Mouse (Mus musculus) stomach, postnatal 0 days (tissue): Measurements from ENCODE around the gene Rab42. TPM values are rescaled to one million over a fixed set of nuclear protein-coding genes. Genes with fewer than 3 reads are reported as not detected.
A peak's percentile ranks its signal among the peaks of the same experiment; 100 is the strongest.

Experiments
- ATAC-seq: fragments of 200-750 bp; cut with Nextera tagmentation; 2 replicates; pipeline ENCODE4 v1.8.0; 2017; ENCODE audit not compliant: low FRiP score, low TSS enrichment
- DNase-seq: peaks from one replicate; pipeline ENCODE4 v3.0.0-alpha.2; 2016; ENCODE audit warnings: low spot score
- H3K27ac ChIP-seq: fragments of 300-500 bp; sonication (generic); replicated peaks from 2 replicates; pipeline ENCODE4 v1.5.1; 2014; ENCODE audit warnings: mild to moderate bottlenecking, control low read depth
- H3K27me3 ChIP-seq: fragments of 300-500 bp; sonication (generic); 2 replicates; pipeline ENCODE4 v1.6.1; 2014; ENCODE audit warnings: low read length; ENCODE audit not compliant: control insufficient read depth, insufficient read depth
- H3K36me3 ChIP-seq: fragments of 300-500 bp; sonication (generic); 2 replicates; pipeline ENCODE4 v1.6.1; 2014; ENCODE audit warnings: low read length, mixed read lengths; ENCODE audit not compliant: control insufficient read depth, insufficient read depth
- H3K4me1 ChIP-seq: fragments of 300-500 bp; sonication (generic); replicated peaks from 2 replicates; pipeline ENCODE4 v1.6.1; 2014; ENCODE audit warnings: antibody characterized with exemption; ENCODE audit not compliant: control insufficient read depth, insufficient read depth
- H3K4me2 ChIP-seq: fragments of 300-500 bp; sonication (generic); replicated peaks from 2 replicates; pipeline ENCODE4 v1.6.1; 2014; ENCODE audit warnings: low read depth, mild to moderate bottlenecking, control low read depth, moderate library complexity
- H3K4me3 ChIP-seq: fragments of 300-500 bp; sonication (generic); 2 replicates; pipeline ENCODE4 v1.5.1; 2014; ENCODE audit warnings: low read depth, low read length, control low read depth
- H3K9ac ChIP-seq: fragments of 300-500 bp; sonication (generic); 2 replicates; pipeline ENCODE4 v1.6.1; 2014; ENCODE audit warnings: mild to moderate bottlenecking, low read length, control low read depth, mixed read lengths
- H3K9me3 ChIP-seq: fragments of 300-500 bp; sonication (generic); 2 replicates; pipeline ENCODE4 v1.6.1; 2016; ENCODE audit warnings: low read length; ENCODE audit not compliant: control insufficient read depth
- CTCF ChIP-seq: IDR thresholded peaks from 2 replicates; pipeline ENCODE4 v1.5.1; 2016; ENCODE audit warnings: antibody characterized with exemption, low read depth, mild to moderate bottlenecking, moderate library complexity
- EP300 ChIP-seq: optimal IDR thresholded peaks from 2 replicates; pipeline ENCODE3; 2016; ENCODE audit warnings: antibody characterized with exemption
- WGBS: fragments of 180-500 bp; shearing (Covaris S2); extraction: QIAGEN DNeasy Blood & Tissue Kit; methylation state at CpG from one replicate; pipeline ENCODE4 v1.1.7; 2014; 5-methylcytosine and 5-hydroxymethylcytosine counted together
- polyA plus RNA-seq: library from polyadenylated mRNA; unstranded; fragments of >200 nt; fragmentation: Nextera tagmentation; extraction: Ambion mirVana; gene quantifications from 2 replicates; pipeline ENCODE4 v1.2.1, GENCODE M21; 2015

Gene Rab42
- polyA plus RNA-seq, 1 experiment from 2014 or later: 2.3 TPM

GRCm38 (mm10) chr4:132262358-132262616, 40.9 kb downstream of the Rab42 start:
- peak overlapping the region; percentile 69; the same call in 1 of the 2 replicates for H3K4me2 ChIP-seq
- WGBS: 72% methylated on average over 5 of the region's 5 CpGs
- no peak for TF ChIP-seq EP300
- no peak for TF ChIP-seq CTCF

GRCm38 (mm10) chr4:132261514-132262357, 41.4 kb downstream of the Rab42 start, which contains the start of gene Gmeb1:
Gene Gmeb1 (minus strand): TSS chr4:132261602.
- no peaks in the 10 kb centered on the region for H3K27me3 ChIP-seq
- H3K27ac ChIP-seq: peak within 1 kb of the TSS; percentile 96
- H3K9me3 ChIP-seq: no peaks in the 10 kb centered on the region
- DNase-seq (peak; percentile 77), ATAC-seq (peak; percentile 89)
- peak within 1 kb of the TSS; percentile 70 for H3K4me3 ChIP-seq
- H3K4me1 ChIP-seq: no peaks in the 10 kb centered on the region
- no peaks in the 10 kb centered on the region for H3K36me3 ChIP-seq
- H3K9ac ChIP-seq: peak within 1 kb of the TSS; percentile 97
- no peak for TF ChIP-seq CTCF
- TF ChIP-seq EP300: no peak
- peak within 1 kb of the TSS; percentile 92 for H3K4me2 ChIP-seq
- 10% methylated on average over 38 of the region's 49 CpGs for WGBS

More at GRCm38 (mm10) chr4:132262358-132262616, 40.9 kb downstream of the Rab42 start:
- H3K9me3 ChIP-seq: no peaks in the 10 kb centered on the region
- no peak overlapping the region for H3K4me3 ChIP-seq
- H3K9ac ChIP-seq: no peak overlapping the region
- ATAC-seq (no peak), DNase-seq (no peak)
- no peaks in the 10 kb centered on the region for H3K27me3 ChIP-seq
- H3K27ac ChIP-seq: peak overlapping the region; percentile 96; the same call in 1 of the 2 replicates
- no peaks in the 10 kb centered on the region for H3K4me1 ChIP-seq
- H3K36me3 ChIP-seq: no peaks in the 10 kb centered on the region

GRCm38 (mm10) chr4:132260404-132261379, 42.5 kb downstream of the Rab42 start:
- H3K4me2 ChIP-seq: peak overlapping the region; percentile 92
- H3K9me3 ChIP-seq: no peaks in the 10 kb centered on the region
- peak overlapping the region; percentile 97 for H3K9ac ChIP-seq
- peak overlapping the region; percentile 96 for H3K27ac ChIP-seq
- TF ChIP-seq CTCF: no peak
- no peak for TF ChIP-seq EP300
- H3K4me3 ChIP-seq: peak overlapping the region; percentile 70
- DNase-seq (peak; percentile 75), ATAC-seq (peak; percentile 88)
- no peaks in the 10 kb centered on the region for H3K36me3 ChIP-seq
- H3K4me1 ChIP-seq: no peaks in the 10 kb centered on the region
- WGBS: 1% methylated on average over 25 of the region's 64 CpGs
- H3K27me3 ChIP-seq: no peaks in the 10 kb centered on the region

GRCm38 (mm10) chr4:132259248-132259647, 43.9 kb downstream of the Rab42 start:
- H3K27ac ChIP-seq: peak overlapping the region; percentile 8; the same call in 1 of the 2 replicates

GRCm38 (mm10) chr4:132256384-132256783, 46.8 kb downstream of the Rab42 start:
- TF ChIP-seq EP300: no peak
- no peak for TF ChIP-seq CTCF
- Histone ChIP-seq H3K4me2 (no peak overlapping the region), H3K4me3 (no peak overlapping the region), H3K4me1 (no peaks in the 10 kb centered on the region), H3K27me3 (no peaks in the 10 kb centered on the region), H3K27ac (no peak overlapping the region), H3K9ac (no peak overlapping the region), H3K36me3 (no peaks in the 10 kb centered on the region; the same call in 1 of the 2 replicates), H3K9me3 (no peaks in the 10 kb centered on the region)
- DNase-seq: no peak
- no peak for ATAC-seq
- 92% methylated on average over 3 of the region's 3 CpGs for WGBS

More at GRCm38 (mm10) chr4:132259248-132259647, 43.9 kb downstream of the Rab42 start:
- no peak overlapping the region for H3K4me2 ChIP-seq
- no peaks in the 10 kb centered on the region for H3K27me3 ChIP-seq
- no peak for ATAC-seq
- TF ChIP-seq CTCF (no peak), EP300 (no peak)
- no peaks in the 10 kb centered on the region for H3K4me1 ChIP-seq
- H3K4me3 ChIP-seq: no peak overlapping the region
- 56% methylated on average over 4 of the region's 4 CpGs for WGBS
- no peak for DNase-seq
- H3K36me3 ChIP-seq: no peaks in the 10 kb centered on the region
- no peak overlapping the region for H3K9ac ChIP-seq
- H3K9me3 ChIP-seq: no peaks in the 10 kb centered on the region
